Mouse (Mus musculus) cerebellum, postnatal 10 days (tissue): ENCODE results near the gene Stxbp3.

ENCODE experiments used
- DNase-seq, 2 experiments: peaks; one replicate each; pipeline ENCODE4 v3.0.0; 2021; ENCODE audit warnings: mixed read lengths in 2 of 2

Gene Stxbp3

DNA sequence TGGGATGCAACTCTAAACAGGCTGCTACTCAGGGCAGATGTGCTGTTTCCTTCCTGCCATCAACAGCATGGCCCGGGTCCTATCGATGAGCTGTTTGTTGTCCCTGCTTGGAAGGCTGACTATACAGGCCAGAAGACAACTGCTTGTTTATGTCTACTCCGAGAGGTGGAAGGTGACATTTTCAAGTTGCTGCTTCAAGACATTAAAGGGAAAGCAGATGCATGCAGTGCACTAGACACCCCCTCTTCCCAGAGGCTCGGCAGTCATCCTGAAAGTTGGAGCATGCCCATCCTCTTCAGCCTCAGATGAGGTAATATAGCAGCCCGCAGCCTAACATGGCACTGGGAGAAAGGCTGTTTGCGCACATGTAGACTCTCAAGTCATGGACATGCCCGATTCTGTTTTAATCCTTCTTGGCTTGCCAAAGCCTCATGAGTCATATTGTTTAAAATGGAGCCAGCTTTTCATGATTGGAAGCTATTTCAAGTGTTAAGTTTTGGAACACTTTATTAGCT lies 77.7 kb downstream of the Stxbp3 start:
- DNase-seq, result no peak

DNA sequence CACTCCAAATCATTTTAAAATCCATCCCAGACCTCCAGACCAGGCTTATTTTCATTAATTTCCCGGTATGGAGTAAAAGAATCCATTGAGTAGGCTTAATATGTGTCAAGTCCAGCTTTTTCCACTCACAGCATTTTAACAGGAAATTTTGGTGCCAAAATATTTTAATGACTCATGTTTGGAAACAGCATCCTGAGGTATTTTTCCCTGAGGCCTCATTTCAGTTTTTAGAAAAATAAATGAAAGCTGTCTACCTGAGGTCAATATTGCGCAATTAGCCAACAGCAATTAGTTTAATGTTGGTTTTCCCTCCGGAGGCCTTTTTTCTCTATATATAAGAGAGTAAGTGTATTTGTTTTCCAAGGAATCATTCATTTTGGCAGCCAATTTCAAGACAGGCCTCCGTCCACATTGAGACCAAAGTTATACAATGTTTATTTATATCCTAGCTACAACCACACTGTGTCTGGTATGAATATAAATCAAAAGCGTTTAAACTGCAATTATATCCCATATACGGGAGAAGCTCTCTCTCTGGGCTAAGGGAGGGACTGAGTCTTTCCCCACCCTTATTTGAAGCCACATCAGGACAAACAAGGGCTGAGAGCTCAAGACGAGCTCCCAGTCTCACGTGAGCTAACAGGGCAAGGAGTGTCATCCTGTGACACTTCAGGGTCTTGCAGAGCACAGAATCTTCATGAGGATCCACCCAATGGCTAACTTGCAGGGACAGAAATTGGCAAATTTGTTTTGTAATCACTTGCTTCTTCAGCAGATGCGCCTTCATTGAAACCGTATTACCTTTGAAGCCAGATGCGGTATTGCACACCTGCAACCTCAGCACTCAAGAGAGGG lies 80.5 kb downstream of the Stxbp3 start:
- no peak for DNase-seq

DNA sequence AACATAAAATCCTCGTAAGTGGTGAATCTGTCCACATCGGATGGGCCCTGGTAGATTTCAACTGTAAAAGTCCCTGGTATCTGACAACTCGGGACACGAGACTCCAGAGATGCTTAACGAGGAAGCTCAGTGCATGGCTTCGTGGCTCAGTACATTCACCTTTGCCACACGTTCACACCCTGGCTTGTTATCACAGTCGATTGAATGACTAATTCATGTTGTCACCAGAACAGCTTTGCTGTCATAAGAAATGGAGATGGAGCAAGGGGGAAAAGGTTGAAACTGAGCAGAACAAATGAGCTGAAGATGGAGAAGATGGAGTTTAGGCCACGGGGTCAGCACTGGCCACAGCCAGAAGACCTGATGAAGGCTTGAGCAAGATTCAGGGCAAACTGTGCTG lies 82.8 kb downstream of the Stxbp3 start:
- DNase-seq, result no peak

DNA sequence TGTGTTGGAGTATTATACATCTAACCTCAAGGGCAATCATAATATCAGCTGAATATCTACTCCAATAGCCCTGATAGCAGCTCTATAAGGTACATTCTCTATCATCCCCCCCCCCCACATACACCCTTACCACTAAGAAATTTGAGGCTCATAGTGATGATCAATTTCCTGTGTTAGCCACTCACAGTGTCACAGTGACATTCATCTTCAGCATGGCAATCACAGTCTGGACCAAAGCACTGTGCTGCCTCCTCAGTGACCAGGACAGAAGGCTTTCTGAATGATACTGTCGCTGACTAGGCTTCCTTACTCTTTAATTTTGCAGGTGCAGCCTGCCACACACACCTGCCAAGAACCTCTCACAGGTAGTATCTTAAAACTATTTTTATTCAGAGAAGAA lies 84.2 kb downstream of the Stxbp3 start:
- no peak for DNase-seq

DNA sequence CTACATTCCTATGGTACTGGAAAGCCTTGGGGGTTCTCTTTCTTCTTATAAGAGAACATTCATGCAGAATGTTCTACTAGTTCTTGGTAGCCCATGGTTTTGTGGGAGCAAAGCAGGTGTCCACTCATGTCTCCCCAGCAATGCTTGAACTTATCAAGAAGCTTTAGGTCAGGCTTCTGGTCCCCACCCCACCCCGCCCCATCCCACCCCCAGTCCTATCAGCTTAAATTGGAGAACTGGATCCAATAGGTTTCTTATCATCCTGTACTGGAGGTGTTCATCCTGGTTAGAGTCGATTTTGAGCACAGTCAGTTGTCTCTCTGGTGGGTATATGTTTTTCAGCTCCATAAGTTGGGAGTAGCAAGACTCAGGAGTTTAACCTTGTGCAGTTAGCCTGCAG lies 84.8 kb downstream of the Stxbp3 start:
- no peak for DNase-seq

DNA sequence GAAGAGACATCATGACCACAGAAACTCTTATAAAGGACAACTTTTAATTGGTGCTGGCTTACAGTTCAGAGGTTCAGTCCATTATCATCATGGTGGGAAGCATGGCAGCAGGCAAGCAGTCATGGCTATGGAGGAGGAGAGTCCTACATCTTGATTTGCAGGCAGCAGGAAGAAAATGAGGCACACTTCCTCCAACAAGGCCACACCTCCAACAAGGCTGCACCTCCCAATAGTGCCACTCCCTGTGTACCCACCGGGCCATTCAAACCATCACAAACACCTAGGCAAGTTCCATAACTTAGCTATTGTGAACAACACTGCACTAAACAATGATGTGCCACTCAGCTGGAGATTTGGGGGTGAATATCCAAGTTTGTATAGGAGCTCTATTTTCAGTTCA lies 85.8 kb downstream of the Stxbp3 start:
- DNase-seq, result no peak

DNA sequence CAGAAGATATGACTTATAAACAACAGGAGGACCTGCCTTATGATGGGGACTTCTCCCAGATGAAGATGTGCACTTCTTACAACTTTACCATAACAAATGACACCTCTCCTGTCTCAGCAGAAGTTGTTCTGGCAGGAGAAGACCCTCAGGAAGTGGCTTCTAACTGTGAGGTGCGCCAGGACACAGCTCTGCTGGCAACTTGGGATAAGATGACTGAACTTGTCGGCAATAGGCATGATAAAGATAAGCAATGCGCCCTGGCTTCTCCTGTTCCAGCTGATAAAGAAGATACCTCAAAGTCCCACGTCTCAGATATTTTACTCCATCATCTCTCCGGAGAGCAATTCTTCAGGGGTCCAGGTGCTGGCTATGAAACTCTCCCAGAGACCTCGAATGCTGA lies 88.6 kb downstream of the Stxbp3 start:
- DNase-seq, result no peak

DNA sequence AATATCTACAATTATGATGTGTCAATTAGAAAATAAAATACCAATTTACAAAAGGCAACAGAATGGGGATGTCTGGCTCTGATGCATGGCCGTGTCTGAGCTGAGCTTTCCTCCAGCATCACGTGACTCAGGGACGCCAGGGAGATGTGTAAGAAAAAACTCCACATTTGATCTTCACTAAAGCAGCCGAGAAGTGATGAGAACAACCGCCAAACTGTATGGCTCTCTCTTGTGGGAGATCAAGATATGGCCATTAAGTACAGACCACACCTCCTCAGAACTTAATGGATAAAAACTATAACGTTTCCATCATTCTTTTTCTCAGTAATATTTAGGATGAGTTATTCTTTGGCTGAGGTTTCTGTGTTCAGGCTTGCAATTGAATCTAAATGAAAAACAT lies 89.3 kb downstream of the Stxbp3 start:
- no peak for DNase-seq

DNA sequence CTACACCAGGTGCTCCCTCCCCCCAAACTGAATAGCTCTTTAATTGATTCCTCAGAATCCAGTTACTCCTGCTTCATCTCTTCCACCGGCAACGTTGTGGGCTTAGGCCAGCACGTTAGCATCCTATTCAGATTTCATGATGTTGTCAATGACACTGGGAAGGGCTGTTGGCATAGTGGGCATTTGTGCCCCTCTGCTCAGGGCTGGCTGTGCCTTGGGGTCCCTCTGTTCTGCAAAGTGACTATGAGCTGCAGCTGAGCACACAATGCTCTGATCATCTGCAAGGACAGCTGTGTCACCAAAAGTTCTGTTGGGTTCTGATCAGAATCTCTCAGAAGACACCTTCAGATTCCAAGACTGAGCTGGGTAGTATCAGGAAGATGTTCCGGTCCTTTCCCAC lies 96.3 kb downstream of the Stxbp3 start:
- no peak for DNase-seq
